Mouse (Mus musculus) erythroblast, embryonic 14.5 days (primary cell): Measurements from ENCODE around the gene F2rl1. TPM values are rescaled to one million over a fixed set of nuclear protein-coding genes. Genes with fewer than 3 reads are reported as not detected.
"Not testable (repeated sequence)": the region's sequence is repeated elsewhere in the genome, so short reads cannot be mapped to it uniquely, and the experiment has no call there.

Source experiments
- H3K27me3 ChIP-seq: 2 replicates; pipeline ENCODE4 v1.6.1; 2012; ENCODE audit warnings: inconsistent platforms; ENCODE audit not compliant: control insufficient read depth
- H3K36me3 ChIP-seq: 2 replicates; pipeline ENCODE4 v1.6.1; 2012; ENCODE audit warnings: mild to moderate bottlenecking, inconsistent platforms; ENCODE audit not compliant: control insufficient read depth
- H3K4me1 ChIP-seq: 2 replicates; pipeline ENCODE4 v1.6.1; 2012; ENCODE audit warnings: inconsistent platforms; ENCODE audit not compliant: control insufficient read depth
- H3K4me3 ChIP-seq: replicated peaks from 2 replicates; pipeline ENCODE3; 2012; ENCODE audit warnings: moderate library complexity, mild to moderate bottlenecking, inconsistent platforms
- H3K9me3 ChIP-seq: 2 replicates; pipeline ENCODE4 v1.6.1; 2012; ENCODE audit warnings: low read length, inconsistent platforms, mixed read lengths; ENCODE audit not compliant: control insufficient read depth
- GATA1 ChIP-seq: IDR thresholded peaks from 2 replicates; pipeline ENCODE4 v1.6.1; 2012; ENCODE audit warnings: low read length, inconsistent platforms, mixed read lengths
- TAL1 ChIP-seq: IDR thresholded peaks from 3 replicates; pipeline ENCODE4 v1.6.1; 2012; ENCODE audit warnings: low read length, inconsistent platforms, mixed read lengths
- polyA plus RNA-seq: library from polyadenylated mRNA; stranded (reverse); fragments of >175 nt; gene quantifications from 2 replicates; pipeline ENCODE4 v1.2.3, GENCODE M21; 2012

The F2rl1 gene
- polyA plus RNA-seq, 1 experiment: not detected

DNA sequence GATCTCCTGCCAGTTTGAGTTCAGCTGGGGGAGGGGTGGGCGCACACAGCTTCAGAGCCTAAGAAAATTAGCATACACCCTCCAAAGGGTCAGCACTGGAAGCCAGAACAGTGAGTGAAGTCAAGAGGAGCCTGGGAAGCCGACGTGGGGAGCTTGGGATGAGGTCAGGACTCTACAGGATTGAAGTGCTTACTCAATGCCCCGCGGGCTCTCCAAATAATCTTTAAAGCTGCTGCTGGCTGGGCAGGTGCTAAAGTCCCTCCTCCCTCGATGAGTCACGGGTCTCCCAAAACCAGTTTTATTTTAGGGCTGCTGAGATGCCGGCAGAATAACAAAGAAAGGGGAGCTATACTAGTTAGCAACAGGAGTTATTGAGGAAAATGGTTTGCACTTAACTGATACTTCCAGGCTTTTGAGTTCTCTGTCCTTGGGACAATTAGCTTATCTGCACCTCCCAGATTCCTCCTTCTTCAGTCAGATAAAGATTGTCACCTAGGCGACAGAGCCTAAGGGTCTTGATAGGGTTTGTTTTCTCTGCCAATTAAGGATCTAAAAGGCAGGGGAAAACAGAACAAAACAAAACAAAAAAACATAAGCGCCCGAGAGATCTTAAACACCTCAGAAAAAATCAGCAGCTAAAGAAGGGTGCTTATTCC lies 10.6 kb upstream of the F2rl1 start:
- no peak for TF ChIP-seq TAL1
- TF ChIP-seq GATA1: no peak
- Histone ChIP-seq H3K4me1 (peaks cover 30% of the 10 kb centered on the region), H3K4me3 (peak overlapping the region; percentile 18), H3K36me3 (no peaks in the 10 kb centered on the region), H3K27me3 (peaks cover 46% of the 10 kb centered on the region), H3K9me3 (no peaks in the 10 kb centered on the region)

GRCm38 (mm10) chr13:95535026-95535425 lies 10.0 kb upstream of the F2rl1 start:
- Histone ChIP-seq H3K27me3 (peaks cover 46% of the 10 kb centered on the region), H3K4me1 (peaks cover 30% of the 10 kb centered on the region), H3K4me3 (no peak overlapping the region)

DNA sequence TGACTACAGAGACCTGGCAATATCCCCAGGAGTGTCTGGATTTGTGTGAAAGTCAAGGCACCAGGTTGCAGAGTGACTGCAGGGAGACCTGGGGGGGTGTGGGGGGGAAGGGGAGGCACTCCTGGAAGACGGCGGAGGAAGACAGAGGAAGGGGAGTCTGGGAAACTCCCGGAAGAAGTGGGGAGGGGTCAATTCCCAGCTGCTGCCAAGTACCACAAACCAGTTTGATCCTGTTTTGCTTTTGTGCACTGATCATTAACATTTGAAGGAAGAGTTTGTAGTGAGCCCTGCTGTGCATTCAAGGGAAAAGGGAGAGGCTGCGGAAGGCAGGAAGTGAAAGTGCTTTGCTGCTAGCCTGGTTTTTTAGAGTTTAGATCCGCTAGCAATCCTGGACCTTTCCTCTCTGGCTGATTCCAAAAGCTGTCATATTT lies 9.1 kb upstream of the F2rl1 start:
- H3K4me3 ChIP-seq: no peak overlapping the region
- H3K27me3 ChIP-seq: peaks cover 46% of the 10 kb centered on the region
- H3K9me3 ChIP-seq: no peaks in the 10 kb centered on the region
- TF ChIP-seq GATA1 (no peak), TAL1 (no peak)
- H3K36me3 ChIP-seq: no peaks in the 10 kb centered on the region
- peaks cover 30% of the 10 kb centered on the region for H3K4me1 ChIP-seq

More at GRCm38 (mm10) chr13:95535026-95535425, 10.0 kb upstream of the F2rl1 start:
- TF ChIP-seq GATA1 (no peak), TAL1 (no peak)
- Histone ChIP-seq H3K9me3 (no peaks in the 10 kb centered on the region), H3K36me3 (no peaks in the 10 kb centered on the region)

- peaks cover 46% of the 10 kb centered on the region for H3K27me3 ChIP-seq
- TF ChIP-seq TAL1 (no peak), GATA1 (no peak)
- H3K9me3 ChIP-seq: no peaks in the 10 kb centered on the region
- no peaks in the 10 kb centered on the region for H3K36me3 ChIP-seq
- no peak overlapping the region for H3K4me3 ChIP-seq
- H3K4me1 ChIP-seq: peaks cover 30% of the 10 kb centered on the region
Observed at GRCm38 (mm10) chr13:95533640-95534039, 8.6 kb upstream of the F2rl1 start.

DNA sequence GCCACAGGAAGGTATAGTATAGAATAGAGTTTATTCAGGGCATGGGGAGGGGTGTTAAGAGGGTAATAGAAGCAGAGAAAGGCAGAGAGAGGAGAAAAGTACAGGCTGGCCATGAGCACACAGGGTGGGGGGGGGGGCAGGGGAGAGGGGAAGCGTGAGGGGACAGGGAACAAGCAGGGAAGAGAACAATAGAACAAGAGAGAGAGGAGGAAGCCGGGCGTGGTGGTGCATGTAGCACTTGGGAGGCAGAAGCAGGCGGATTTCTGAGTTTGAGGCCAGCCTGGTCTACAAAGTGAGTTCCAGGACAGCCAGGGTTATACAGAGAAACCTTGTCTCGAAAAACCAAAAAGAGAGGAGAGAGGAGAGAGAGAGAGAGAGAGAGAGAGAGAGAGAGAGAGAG lies 8.1 kb upstream of the F2rl1 start:
- H3K4me3 ChIP-seq, H3K9me3 ChIP-seq, H3K36me3 ChIP-seq: not testable (repeated sequence)
- H3K4me1 ChIP-seq: peaks cover 30% of the 10 kb centered on the region
- H3K27me3 ChIP-seq: peaks cover 46% of the 10 kb centered on the region

DNA sequence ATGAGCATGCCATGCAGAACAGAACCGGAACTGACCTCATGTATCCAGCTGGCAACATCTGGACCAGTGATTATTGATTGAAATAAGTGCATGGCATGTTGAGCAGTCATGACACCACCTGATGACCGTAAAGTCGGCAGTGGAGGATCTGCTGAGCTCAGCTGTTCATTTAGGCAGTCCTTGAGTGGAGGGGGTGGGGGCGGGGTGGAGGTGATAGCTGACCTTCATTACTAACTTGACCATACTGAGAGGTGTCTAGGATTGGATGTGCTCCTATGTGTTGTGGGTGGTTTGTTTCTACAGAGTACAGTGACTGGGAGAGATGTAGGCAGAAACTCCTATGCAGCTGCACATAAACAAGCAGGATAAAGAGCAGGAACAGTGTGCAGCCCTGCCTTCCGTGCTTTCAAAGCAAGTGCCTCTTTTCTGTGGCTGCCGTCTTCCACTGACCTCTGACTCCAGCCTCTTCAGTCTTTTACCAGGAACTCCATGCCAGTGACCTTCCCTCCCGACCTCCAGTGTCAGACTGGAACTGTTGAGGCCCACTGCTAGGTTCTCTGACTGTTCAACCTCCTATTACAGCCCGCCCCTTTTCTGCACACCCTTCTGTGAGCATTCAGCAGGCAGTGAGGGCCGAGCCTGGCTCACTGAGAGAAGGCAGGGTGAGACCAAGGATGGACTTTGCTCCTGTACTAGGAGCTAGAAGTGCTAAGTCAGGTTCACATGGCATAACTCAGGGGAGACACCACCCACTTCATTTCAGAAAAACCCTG lies 6.4 kb upstream of the F2rl1 start:
- Histone ChIP-seq H3K4me3 (no peak overlapping the region), H3K36me3 (no peaks in the 10 kb centered on the region), H3K4me1 (peaks cover 28% of the 10 kb centered on the region), H3K9me3 (no peaks in the 10 kb centered on the region), H3K27me3 (peaks cover 63% of the 10 kb centered on the region)
- TF ChIP-seq TAL1 (no peak), GATA1 (no peak)

GRCm38 (mm10) chr13:95529246-95529645 lies 4.2 kb upstream of the F2rl1 start:
- H3K9me3 ChIP-seq: peaks cover 2% of the 10 kb centered on the region; the same call in 1 of the 2 replicates
- no peak for TF ChIP-seq TAL1
- no peak for TF ChIP-seq GATA1
- H3K27me3 ChIP-seq: peaks cover 70% of the 10 kb centered on the region
- no peak overlapping the region for H3K4me3 ChIP-seq
- H3K36me3 ChIP-seq: no peaks in the 10 kb centered on the region
- H3K4me1 ChIP-seq: peaks cover 18% of the 10 kb centered on the region

- no peak for TF ChIP-seq TAL1
- Histone ChIP-seq H3K4me3 (peak overlapping the region; percentile 50), H3K36me3 (no peaks in the 10 kb centered on the region), H3K27me3 (peaks cover 63% of the 10 kb centered on the region), H3K9me3 (peaks cover 2% of the 10 kb centered on the region; the same call in 1 of the 2 replicates), H3K4me1 (peaks cover 10% of the 10 kb centered on the region)
Observed at GRCm38 (mm10) chr13:95524424-95524673, 678 bp downstream of the F2rl1 start.

DNA sequence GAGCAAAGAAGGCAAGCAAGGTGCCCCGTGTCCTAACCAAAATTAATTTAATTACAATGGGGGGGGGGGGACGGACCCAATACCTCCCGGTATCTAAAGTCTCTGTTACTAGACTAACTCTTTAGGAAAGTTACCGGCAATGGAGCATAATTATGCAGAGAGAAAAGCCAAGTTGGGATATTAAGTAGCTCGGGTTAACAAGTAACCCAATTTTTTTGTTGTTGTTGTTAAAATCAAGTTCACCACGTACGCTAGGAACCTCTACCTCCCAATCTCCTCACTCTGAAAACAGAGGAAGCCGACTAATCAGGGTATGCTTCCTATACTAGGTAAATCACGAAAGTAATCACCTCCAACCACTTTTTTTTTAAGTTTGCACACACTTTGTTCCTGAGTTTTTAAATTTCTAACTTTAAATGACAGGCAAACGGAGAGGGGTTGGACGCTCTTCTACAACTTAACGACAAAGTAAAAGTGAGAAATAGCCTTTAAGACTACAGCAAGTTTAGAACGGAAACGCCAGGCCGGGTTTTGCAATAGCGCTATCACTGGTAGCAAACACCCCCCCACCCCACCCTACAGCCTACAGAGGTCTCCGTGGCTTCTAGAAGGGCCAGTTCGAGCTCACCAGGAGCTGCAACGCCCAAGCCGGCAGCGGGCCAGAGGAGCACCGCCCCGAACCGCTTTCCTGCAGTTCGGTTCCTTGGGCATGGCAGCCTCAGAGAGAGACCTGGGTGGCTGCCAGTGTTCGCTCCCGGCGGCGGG lies 1.2 kb downstream of the F2rl1 start:
- TF ChIP-seq GATA1 (no peak), TAL1 (no peak)
- Histone ChIP-seq H3K4me3 (peak overlapping the region; percentile 50), H3K4me1 (peaks cover 10% of the 10 kb centered on the region), H3K9me3 (peaks cover 2% of the 10 kb centered on the region; the same call in 1 of the 2 replicates), H3K27me3 (peaks cover 63% of the 10 kb centered on the region), H3K36me3 (no peaks in the 10 kb centered on the region)
